Comparison of ENCODE assay signal across 24 mouse cellular contexts in the genomic region with DNA sequence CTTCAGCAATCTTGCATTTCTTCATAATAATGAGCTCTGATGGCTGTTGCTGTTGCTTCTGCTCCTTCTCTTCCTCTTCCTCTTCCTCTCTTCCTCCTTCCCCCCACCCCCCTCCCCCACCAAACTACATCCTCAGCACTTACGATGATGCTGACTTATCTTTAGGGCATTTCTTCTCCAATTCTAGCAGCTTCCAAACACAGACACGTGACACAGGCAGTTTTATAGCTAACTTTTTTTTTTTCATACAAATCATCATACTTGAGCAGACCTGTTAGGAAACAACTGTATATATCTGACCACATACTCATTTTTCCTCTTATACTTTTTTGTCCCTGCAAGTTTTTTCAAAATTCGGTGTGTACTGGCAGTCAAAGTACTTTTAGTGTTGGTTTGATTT.
"Had no signal": no experiment of that assay in that cellular context is flagged by ENCODE, and none has a peak within 500 bp of the region (broad histone marks: within the 10 kb centered on the region; RNA-seq: fewer than 3 reads in every experiment).

No protein-coding gene starts in this region.

- H3K27me3 ChIP-seq: embryonic facial prominence, embryonic 12.5 days; embryonic facial prominence, embryonic 13.5 days; embryonic facial prominence, embryonic 15.5 days; forebrain, embryonic 12.5 days; forebrain, embryonic 13.5 days; forebrain, embryonic 15.5 days had no signal

- DNase-seq: cerebellum, adult 8-10 months; cerebellum, adult 9-10 months; cerebellum, adult 9-11 months; cerebellum, postnatal 10 days; cerebellum, postnatal 14 days; cerebellum, postnatal 25 days; cerebellum, postnatal 36 days; embryo, embryonic 11 days; forebrain, postnatal 0 days; gastrocnemius, adult 2 months; gastrocnemius, postnatal 10 days; gastrocnemius, postnatal 14 days; gastrocnemius, postnatal 25 days; gastrocnemius, postnatal 36 days; heart, adult 18-20 months had no signal

- H3K9me3 ChIP-seq: embryonic facial prominence, embryonic 12.5 days; embryonic facial prominence, embryonic 15.5 days; forebrain, embryonic 12.5 days; forebrain, embryonic 15.5 days had no signal

- H3K36me3 ChIP-seq: forebrain, embryonic 15.5 days had no signal

- H3K27ac ChIP-seq: embryonic facial prominence, embryonic 10.5 days; embryonic facial prominence, embryonic 12.5 days; embryonic facial prominence, embryonic 13.5 days; embryonic facial prominence, embryonic 15.5 days; forebrain, embryonic 10.5 days; forebrain, embryonic 12.5 days; forebrain, embryonic 13.5 days; forebrain, embryonic 15.5 days; gastrocnemius, adult 2 months had no signal

- H3K9ac ChIP-seq: embryonic facial prominence, embryonic 12.5 days; embryonic facial prominence, embryonic 13.5 days; embryonic facial prominence, embryonic 15.5 days; forebrain, embryonic 12.5 days; forebrain, embryonic 13.5 days; forebrain, embryonic 15.5 days; forebrain, postnatal 0 days had no signal

- H3K4me3 ChIP-seq: embryonic facial prominence, embryonic 10.5 days; embryonic facial prominence, embryonic 12.5 days; embryonic facial prominence, embryonic 13.5 days; embryonic facial prominence, embryonic 15.5 days; erythroblast, embryonic 14.5 days; forebrain, embryonic 10.5 days; forebrain, embryonic 12.5 days; forebrain, embryonic 13.5 days; forebrain, embryonic 15.5 days; gastrocnemius, adult 2 months had no signal
